14 mouse cellular contexts compared by ENCODE assay signal in genomic region chr1:93731103-93731502, GRCm38 (mm10). TPM values are rescaled to one million over a fixed set of nuclear protein-coding genes. Genes with fewer than 3 reads are reported as not detected.
A peak's percentile ranks its signal among the peaks of the same experiment; 100 is the strongest.
DNase-seq lines count a peak whose midpoint lies in the region; ATAC-seq lines count a peak whose summit lies in the region.
"Had no signal": no experiment of that assay in that cellular context is flagged by ENCODE, and none has a peak within 500 bp of the region (broad histone marks: within the 10 kb centered on the region; RNA-seq: fewer than 3 reads in every experiment).

No protein-coding gene starts in this region.

- no peaks in the 10 kb centered on the region for H3K27me3 ChIP-seq in heart, embryonic 14.5 days (ENCODE audit: control insufficient read depth, insufficient read depth, low read length)
- H3K27me3 ChIP-seq in kidney, embryonic 15.5 days, result no peaks in the 10 kb centered on the region
- no peaks in the 10 kb centered on the region for H3K27me3 ChIP-seq in neural tube, embryonic 14.5 days (ENCODE audit: control insufficient read depth, insufficient read depth, low read length)
- H3K27me3 ChIP-seq: liver, embryonic 15.5 days had no signal

- H3K4me2 ChIP-seq in heart, embryonic 14.5 days (ENCODE audit: low read length), result peak overlapping the region; percentile 51
- peak overlapping the region; percentile 14; the same call in 1 of the 2 replicates for H3K4me2 ChIP-seq in kidney, embryonic 15.5 days
- no peak overlapping the region for H3K4me2 ChIP-seq in neural tube, embryonic 14.5 days (ENCODE audit: low read depth, low read length)
- H3K4me2 ChIP-seq: liver, embryonic 15.5 days had no signal

- 82% methylated on average over 5 of the region's 5 CpGs for WGBS in heart, embryonic 14.5 days
- WGBS in kidney, embryonic 15.5 days, result 88% methylated on average over 5 of the region's 5 CpGs
- 90% methylated on average over 5 of the region's 5 CpGs for whole genome bisulfite sequencing in neural tube, embryonic 14.5 days

- H3K36me3 ChIP-seq in heart, embryonic 14.5 days (ENCODE audit: control insufficient read depth, insufficient read depth, low read length), result no peaks in the 10 kb centered on the region
- H3K36me3 ChIP-seq in kidney, embryonic 15.5 days, result peaks cover 4% of the 10 kb centered on the region; the same call in 1 of the 2 replicates
- H3K36me3 ChIP-seq in neural tube, embryonic 14.5 days (ENCODE audit: control insufficient read depth, insufficient read depth, low read length), result no peaks in the 10 kb centered on the region
- H3K36me3 ChIP-seq: liver, embryonic 15.5 days had no signal

- peaks cover 6 to 10% of the 10 kb centered on the region in 2 experiments; a peak in 3 of 4 replicates for H3K4me1 ChIP-seq in heart, embryonic 14.5 days (ENCODE audit: control insufficient read depth in 2 of 2, insufficient read depth in 2 of 2, low read length in 2 of 2)
- no peaks in the 10 kb centered on the region for H3K4me1 ChIP-seq in kidney, embryonic 15.5 days
- H3K4me1 ChIP-seq in neural tube, embryonic 14.5 days (ENCODE audit: control insufficient read depth, insufficient read depth, low read length), result peaks cover 6% of the 10 kb centered on the region; the same call in 1 of the 2 replicates

- peak overlapping the region in 1 of 2 experiments; percentile 17; a peak in 1 of 4 replicates for H3K4me3 ChIP-seq in heart, embryonic 14.5 days (ENCODE audit: control insufficient read depth in 1 of 2, insufficient read depth in 1 of 2, low read depth in 1 of 2, low read length in 2 of 2)
- H3K4me3 ChIP-seq in kidney, embryonic 15.5 days (replicated peaks), result no peak overlapping the region
- H3K4me3 ChIP-seq in neural tube, embryonic 14.5 days (ENCODE audit: low read depth, low read length), result no peak overlapping the region
- H3K4me3 ChIP-seq: liver, embryonic 15.5 days had no signal

- no peaks in the 10 kb centered on the region for H3K9me3 ChIP-seq in heart, embryonic 14.5 days (ENCODE audit: control insufficient read depth, low read length)
- no peaks in the 10 kb centered on the region for H3K9me3 ChIP-seq in kidney, embryonic 15.5 days (replicated peaks)
- no peaks in the 10 kb centered on the region for H3K9me3 ChIP-seq in neural tube, embryonic 14.5 days (ENCODE audit: control insufficient read depth, low read length)
- H3K9me3 ChIP-seq: liver, embryonic 15.5 days had no signal

- ATAC-seq in heart, embryonic 14.5 days (ENCODE audit: insufficient number of reproducible peaks, insufficient read depth, low FRiP score, low read depth), result no peak; the same call in 1 of the 2 replicates
- ATAC-seq in kidney, embryonic 15.5 days (replicated peaks; ENCODE audit: low FRiP score), result no peak
- ATAC-seq in neural tube, embryonic 14.5 days (ENCODE audit: low read depth), result peak; percentile 20; the same call in 1 of the 2 replicates

- peak overlapping the region; percentile 25 for H3K9ac ChIP-seq in heart, embryonic 14.5 days (ENCODE audit: low read length)
- no peak overlapping the region for H3K9ac ChIP-seq in kidney, embryonic 15.5 days
- H3K9ac ChIP-seq in neural tube, embryonic 14.5 days (replicated peaks; ENCODE audit: low read depth, low read length), result no peak overlapping the region
- H3K9ac ChIP-seq: liver, embryonic 15.5 days had no signal

- peak; percentile 37 for DNase-seq in cerebellum, adult 9-10 months
- DNase-seq in cerebellum, adult 8-10 months, result no peak
- DNase-seq in heart, adult 11 months, result no peak
- no peak for DNase-seq in kidney, postnatal 25 days
- no peak for DNase-seq in thymus, postnatal 0 days (ENCODE audit: low spot score)
- DNase-seq: adrenal gland, postnatal 14 days; gastrocnemius, postnatal 36 days; left cerebral cortex, postnatal 4 days; right cerebral cortex, adult 18-20 months had no signal

- 0 out of 4 replicates have a peak overlapping the region, but pooled peaks of 1 of the 2 experiments have one; percentile 10 for H3K27ac ChIP-seq in heart, embryonic 14.5 days (replicated peaks in 1 of 2; ENCODE audit: control insufficient read depth in 1 of 2, insufficient read depth in 1 of 2, low read depth in 2 of 2, low read length in 2 of 2)
- no peak overlapping the region for H3K27ac ChIP-seq in kidney, embryonic 15.5 days
- H3K27ac ChIP-seq in neural tube, embryonic 14.5 days (ENCODE audit: low read depth, low read length), result no peak overlapping the region
- H3K27ac ChIP-seq: liver, embryonic 15.5 days; macrophage had no signal

RNA-seq across cellular contexts. Expression of gene Atg4b, which starts 20.2 kb away (rescaled TPM):
- polyA plus RNA-seq in heart, embryonic 14.5 days (2014; fragmentation: Nextera tagmentation; extraction: Ambion mirVana), result 63.1 and 63.5 TPM in 2 replicates
- polyA plus RNA-seq in kidney, embryonic 15.5 days (2015; fragmentation: Nextera tagmentation; extraction: Ambion mirVana), result 86.5 and 88.1 TPM in 2 replicates
- 85.9 and 90.4 TPM in 2 replicates for polyA plus RNA-seq in neural tube, embryonic 14.5 days (2014; fragmentation: Nextera tagmentation; extraction: Ambion mirVana)
- 72.8 and 76.0 TPM in 2 replicates for polyA plus RNA-seq in thymus, postnatal 0 days (2015; fragmentation: Nextera tagmentation; extraction: Ambion mirVana)

RNA-seq across cellular contexts. Expression of gene Thap4, which starts 23.6 kb away (rescaled TPM):
- polyA plus RNA-seq in heart, embryonic 14.5 days (2014; fragmentation: Nextera tagmentation; extraction: Ambion mirVana), result 52.8 and 59.4 TPM in 2 replicates
- 61.1 and 63.7 TPM in 2 replicates for polyA plus RNA-seq in kidney, embryonic 15.5 days (2015; fragmentation: Nextera tagmentation; extraction: Ambion mirVana)
- 41.9 and 43.0 TPM in 2 replicates for polyA plus RNA-seq in neural tube, embryonic 14.5 days (2014; fragmentation: Nextera tagmentation; extraction: Ambion mirVana)
- polyA plus RNA-seq in thymus, postnatal 0 days (2015; fragmentation: Nextera tagmentation; extraction: Ambion mirVana), result 30.6 and 31.6 TPM in 2 replicates

RNA-seq across cellular contexts. Expression of gene Bok, which starts 45.6 kb away (rescaled TPM):
- 33.8 and 37.0 TPM in 2 replicates for polyA plus RNA-seq in heart, embryonic 14.5 days (2014; fragmentation: Nextera tagmentation; extraction: Ambion mirVana)
- 79.2 and 92.8 TPM in 2 replicates for polyA plus RNA-seq in kidney, embryonic 15.5 days (2015; fragmentation: Nextera tagmentation; extraction: Ambion mirVana)
- polyA plus RNA-seq in neural tube, embryonic 14.5 days (2014; fragmentation: Nextera tagmentation; extraction: Ambion mirVana), result 70.2 and 82.7 TPM in 2 replicates
- 32.3 and 39.8 TPM in 2 replicates for polyA plus RNA-seq in thymus, postnatal 0 days (2015; fragmentation: Nextera tagmentation; extraction: Ambion mirVana)
- polyA plus RNA-seq: macrophage had no signal
